Mouse (Mus musculus) C2C12 (cell line): ENCODE results near the gene Gja4.

ENCODE experiments used
- CEBPB ChIP-seq: IDR thresholded peaks from one replicate; pipeline ENCODE4 v1.6.1; 2011; ENCODE audit warnings: low read depth, mild to moderate bottlenecking, control low read depth, moderate library complexity
- CTCF ChIP-seq: IDR thresholded peaks from one replicate; pipeline ENCODE4 v1.5.1; 2011; ENCODE audit not compliant: control insufficient read depth, insufficient read depth, insufficient read length
- MYOG ChIP-seq: IDR thresholded peaks from one replicate; pipeline ENCODE4 v1.6.1; 2011; ENCODE audit not compliant: control insufficient read depth, insufficient read length; ENCODE audit errors: extremely low read depth
- USF1 ChIP-seq: IDR thresholded peaks from one replicate; pipeline ENCODE4 v1.6.1; 2011; ENCODE audit warnings: low read depth, mild to moderate bottlenecking, control low read depth, moderate library complexity

DNA sequence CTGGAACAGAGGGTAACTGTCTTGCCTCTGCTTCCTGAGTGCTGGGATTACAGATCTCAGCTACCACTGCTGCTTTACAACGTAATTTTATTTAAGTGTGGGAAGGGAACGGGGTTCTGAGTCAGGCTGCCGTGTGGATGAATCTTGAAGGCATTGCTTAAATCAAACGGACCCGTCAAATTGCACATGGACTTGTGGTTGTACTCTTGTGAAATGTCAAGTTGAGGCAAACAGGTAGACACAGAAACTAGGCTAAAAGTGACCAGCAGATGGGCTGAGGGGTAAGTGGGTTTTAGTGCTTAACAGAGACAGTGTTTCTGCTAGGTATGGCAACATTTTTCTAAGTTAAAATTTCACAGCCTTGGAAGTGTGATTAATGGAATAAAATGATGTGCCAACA is 23.8 kb upstream of the Gja4 start:
- TF ChIP-seq CTCF (no peak), CEBPB (no peak), USF1 (no peak), MYOG (no peak)
